Mouse (Mus musculus) activated CD4-positive, CD25-positive, alpha-beta regulatory T cell, adult 4 months (primary cell): ENCODE measurements around the gene Tnfsf10. TPM values are rescaled to one million over a fixed set of nuclear protein-coding genes. Genes with fewer than 3 reads are reported as not detected.
"Not testable (repeated sequence)": the region's sequence is repeated elsewhere in the genome, so short reads cannot be mapped to it uniquely, and the experiment has no call there.

ENCODE experiments used
- ATAC-seq: one replicate; pipeline ENCODE4 v1.8.0; 2017
- polyA plus RNA-seq, 2 experiments: library from polyadenylated mRNA; unstranded; fragments of 100-300 nt; shearing (Covaris generic); gene quantifications; one replicate each; pipeline ENCODE4 v1.2.1; 2017

Gene Tnfsf10
- 10 to 100 TPM; 18.8 to 23.6 TPM for polyA plus RNA-seq

GRCm38 (mm10) chr3:27316559-27317287, at the start of gene Tnfsf10:
Gene Tnfsf10, plus strand, starts transcription at chr3:27317028.
- peak; percentile 95 for ATAC-seq

- no peak for ATAC-seq
Observed at GRCm38 (mm10) chr3:27267327-27267726, 49.5 kb upstream of the Tnfsf10 start.

DNA sequence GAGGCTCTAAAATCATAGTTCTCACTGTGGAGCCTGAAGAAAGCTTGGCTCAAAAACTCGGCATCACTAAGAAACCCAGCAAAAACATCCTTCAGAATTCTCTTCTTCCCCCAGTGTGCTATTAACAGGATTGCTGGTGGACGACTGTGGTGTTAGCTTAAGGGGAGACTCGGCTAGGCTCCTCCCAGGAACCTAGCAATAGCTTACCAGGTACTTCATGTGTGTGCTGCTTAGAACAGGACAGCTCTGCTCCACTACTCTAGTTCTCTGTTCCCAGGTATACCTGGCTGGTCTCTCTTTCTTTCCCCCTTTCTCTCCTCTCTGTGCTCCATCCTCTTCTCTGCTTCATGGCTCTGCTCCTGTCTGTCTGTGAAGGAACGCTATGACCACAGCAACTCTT, 48.9 kb upstream of the Tnfsf10 start:
- no peak for ATAC-seq

DNA sequence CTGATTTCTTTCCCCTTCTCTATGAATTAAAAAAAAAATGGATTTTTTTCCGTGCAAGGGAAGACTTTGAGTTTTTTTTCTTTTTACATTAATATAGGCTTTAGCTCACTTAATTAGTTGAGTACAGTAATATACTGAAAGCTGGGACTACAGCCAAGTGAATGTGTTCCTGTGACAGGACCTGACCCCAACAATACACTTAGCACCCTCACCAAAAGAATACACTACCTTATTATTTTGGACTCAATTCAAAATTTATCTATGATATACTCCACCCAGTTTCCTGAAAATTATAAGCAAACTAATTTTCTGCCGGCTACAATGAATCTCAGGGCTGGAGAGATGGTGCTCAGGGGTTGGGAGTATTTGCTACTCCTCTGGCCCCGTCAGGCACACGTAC, 47.7 kb upstream of the Tnfsf10 start:
- ATAC-seq, result no peak

GRCm38 (mm10) chr3:27270160-27270962, 46.5 kb upstream of the Tnfsf10 start:
- ATAC-seq, result peak; percentile 81

DNA sequence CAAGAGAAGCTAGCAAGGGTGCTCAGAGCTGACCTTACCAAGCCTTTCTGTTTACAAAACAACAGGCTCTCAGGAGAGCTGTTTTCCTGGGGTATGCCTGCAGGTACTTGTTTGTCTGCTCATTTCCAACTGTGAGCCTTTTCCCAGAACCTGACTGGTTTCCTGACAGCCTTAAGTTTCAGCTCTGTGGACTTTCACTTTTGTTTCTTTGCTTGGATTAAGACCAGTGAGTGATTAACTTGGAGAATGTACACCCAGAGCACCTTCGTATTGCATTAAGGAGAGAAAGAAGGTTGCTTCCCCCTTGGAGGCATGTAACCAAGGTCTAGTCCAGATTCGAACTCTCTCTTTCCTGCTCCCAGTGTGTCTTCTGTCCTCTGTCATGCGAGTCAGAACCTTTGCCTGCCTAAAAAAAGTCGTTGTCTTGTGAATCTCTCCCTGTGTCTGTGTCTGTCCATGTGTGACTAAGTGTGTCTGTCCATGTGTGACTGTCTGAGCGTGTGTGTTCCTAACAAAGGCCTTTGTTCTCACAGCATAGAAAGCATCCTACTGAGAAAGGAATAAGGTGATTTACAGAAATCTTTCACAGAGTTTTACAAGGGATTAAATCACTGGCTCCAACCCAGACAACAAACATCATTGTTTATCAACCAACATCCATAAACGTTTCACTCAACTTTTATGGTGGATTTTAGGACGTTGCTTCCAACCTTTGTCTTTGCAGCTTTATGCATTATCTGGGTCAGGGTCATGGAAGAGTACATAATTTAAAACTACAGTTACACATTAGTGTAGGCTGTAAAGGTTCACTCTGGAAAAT, 43.7 kb upstream of the Tnfsf10 start:
- ATAC-seq, result no peak

GRCm38 (mm10) chr3:27279286-27279925, 37.4 kb upstream of the Tnfsf10 start:
- ATAC-seq, result not testable (repeated sequence)

- peak; percentile 41 for ATAC-seq
Observed at GRCm38 (mm10) chr3:27280280-27280749, 36.5 kb upstream of the Tnfsf10 start.

DNA sequence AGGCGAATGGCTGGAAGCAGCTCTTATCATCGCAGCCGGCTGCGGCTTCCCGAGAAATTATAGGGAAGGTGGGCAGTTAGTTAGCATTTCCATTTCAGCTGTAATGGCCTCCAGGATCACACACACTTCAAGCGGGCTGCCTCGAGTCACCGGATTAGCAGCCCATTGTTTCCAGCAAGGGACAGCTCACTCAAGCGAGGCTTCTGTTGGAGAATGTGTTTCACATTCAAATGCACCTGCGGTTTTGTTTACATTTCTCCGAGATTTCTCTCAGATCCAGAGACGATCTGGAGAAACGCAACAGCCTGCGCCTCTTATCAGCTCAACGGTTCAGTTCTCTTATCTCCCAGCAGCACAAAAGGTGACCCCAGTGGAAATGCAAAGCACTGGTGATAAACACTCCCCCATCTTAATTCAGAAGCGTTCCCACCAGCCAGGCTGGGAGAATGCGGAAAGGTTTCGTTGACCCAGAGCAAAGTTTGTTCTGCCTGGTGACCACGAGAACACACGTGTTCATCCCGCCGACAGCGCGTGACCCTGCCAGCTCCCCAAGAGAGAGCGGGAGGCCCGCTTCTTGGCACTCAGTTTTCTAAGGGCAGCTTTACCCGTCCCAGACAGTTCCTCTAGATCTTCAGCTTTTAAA, 33.6 kb upstream of the Tnfsf10 start:
- ATAC-seq, result no peak

DNA sequence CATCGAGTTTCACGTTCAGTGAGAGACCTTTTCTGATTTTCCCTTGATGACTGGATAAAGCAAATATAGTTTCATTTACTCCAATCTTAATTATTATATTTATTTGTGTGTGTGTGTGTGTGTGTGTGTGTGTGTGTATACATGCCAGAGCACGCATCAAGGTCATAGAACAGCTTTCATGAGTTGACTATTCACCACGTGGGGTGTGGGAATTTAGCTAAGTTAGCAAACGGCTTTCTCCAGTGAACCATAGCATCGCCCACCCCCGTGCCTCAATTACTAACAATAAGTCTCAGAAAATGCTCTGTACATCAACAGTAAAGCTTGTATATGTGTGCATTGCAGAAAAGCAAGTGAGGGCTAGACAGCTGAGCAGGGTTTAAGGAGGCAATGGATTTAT, 33.0 kb upstream of the Tnfsf10 start:
- ATAC-seq, result no peak

DNA sequence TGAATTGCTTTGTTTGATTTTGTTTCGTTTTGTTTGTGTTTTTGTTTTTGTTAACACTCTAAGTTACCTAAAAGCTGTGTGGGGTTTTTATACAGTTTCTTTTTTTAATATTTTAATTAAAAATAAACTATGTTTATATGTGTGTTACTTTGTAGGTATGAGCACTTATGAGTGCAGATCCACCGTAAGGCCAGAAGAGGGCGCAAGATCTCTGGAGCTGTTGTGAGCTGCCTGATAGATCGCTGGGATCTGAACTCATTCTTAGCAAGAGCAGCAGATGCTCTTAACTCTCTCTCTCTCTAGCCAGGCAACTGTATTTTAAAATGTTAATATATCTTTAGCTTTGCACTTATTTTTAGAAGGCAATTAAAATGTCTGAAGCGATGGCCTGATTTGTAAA, 32.6 kb upstream of the Tnfsf10 start:
- ATAC-seq, result no peak

GRCm38 (mm10) chr3:27285072-27285471, 31.8 kb upstream of the Tnfsf10 start:
- peak; percentile 69 for ATAC-seq

DNA sequence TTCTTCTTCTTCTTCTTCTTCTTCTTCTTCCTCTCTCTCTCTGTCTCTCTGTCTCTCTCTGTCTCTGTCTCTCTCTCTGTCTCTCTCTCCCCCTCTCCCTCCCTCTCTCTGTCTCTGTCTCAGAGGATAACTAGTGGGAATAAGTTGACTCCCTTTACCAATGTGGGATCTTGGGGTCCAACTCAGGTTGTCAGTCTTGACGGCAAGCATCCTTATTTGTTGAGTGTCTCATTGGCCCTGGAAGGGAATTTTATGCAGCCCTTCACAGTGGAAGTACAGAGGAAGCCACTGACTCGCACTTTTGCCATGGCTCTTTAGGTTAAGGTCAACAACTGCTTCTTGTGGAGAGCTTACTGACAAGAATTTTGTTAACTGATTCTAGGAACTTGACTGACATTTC, 28.5 kb upstream of the Tnfsf10 start:
- no peak for ATAC-seq

- ATAC-seq, result no peak
Observed at GRCm38 (mm10) chr3:27288909-27289308, 27.9 kb upstream of the Tnfsf10 start.

DNA sequence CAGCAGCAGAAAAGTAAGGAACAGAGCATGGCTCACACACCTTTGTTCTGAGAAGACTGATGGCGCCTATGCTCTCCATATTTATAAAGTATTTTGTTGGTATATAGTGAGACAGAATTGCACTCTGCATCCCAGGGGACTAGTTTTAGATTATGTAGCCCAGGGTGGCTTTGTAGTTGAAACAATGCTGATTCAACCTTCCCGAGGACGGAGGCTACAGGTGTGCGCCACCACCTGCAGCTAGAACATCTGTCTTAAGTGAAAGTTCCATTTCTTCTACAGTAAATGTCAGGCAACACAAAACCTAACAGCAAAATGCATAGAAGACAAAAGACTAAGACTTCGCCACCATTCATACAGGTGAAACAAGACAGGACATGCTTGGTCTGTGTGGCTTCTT, 26.5 kb upstream of the Tnfsf10 start:
- ATAC-seq, result no peak

GRCm38 (mm10) chr3:27290945-27291344, 25.9 kb upstream of the Tnfsf10 start:
- peak; percentile 83 for ATAC-seq

GRCm38 (mm10) chr3:27291411-27291810, 25.4 kb upstream of the Tnfsf10 start:
- ATAC-seq, result peak; percentile 67

GRCm38 (mm10) chr3:27293645-27294385, 23.0 kb upstream of the Tnfsf10 start:
- ATAC-seq, result no peak

DNA sequence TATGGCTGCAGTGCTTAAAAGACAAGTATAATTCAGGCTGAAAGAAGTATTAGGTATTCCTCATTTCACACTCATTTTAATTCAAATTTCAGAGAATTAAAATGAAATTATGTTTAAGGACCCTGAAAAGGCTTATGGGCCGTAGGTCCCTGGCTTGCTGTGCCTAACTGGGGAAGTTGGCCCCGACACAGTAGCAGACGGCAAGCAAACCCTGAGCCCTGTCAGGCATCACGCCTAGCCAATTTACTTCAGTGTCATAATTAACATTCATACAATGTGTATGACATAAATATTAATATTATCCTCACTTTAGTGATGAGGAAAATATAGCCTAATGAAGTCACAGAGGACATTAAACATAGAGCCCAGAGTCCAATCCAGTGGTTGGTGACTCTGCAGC, 16.4 kb upstream of the Tnfsf10 start:
- ATAC-seq, result no peak

DNA sequence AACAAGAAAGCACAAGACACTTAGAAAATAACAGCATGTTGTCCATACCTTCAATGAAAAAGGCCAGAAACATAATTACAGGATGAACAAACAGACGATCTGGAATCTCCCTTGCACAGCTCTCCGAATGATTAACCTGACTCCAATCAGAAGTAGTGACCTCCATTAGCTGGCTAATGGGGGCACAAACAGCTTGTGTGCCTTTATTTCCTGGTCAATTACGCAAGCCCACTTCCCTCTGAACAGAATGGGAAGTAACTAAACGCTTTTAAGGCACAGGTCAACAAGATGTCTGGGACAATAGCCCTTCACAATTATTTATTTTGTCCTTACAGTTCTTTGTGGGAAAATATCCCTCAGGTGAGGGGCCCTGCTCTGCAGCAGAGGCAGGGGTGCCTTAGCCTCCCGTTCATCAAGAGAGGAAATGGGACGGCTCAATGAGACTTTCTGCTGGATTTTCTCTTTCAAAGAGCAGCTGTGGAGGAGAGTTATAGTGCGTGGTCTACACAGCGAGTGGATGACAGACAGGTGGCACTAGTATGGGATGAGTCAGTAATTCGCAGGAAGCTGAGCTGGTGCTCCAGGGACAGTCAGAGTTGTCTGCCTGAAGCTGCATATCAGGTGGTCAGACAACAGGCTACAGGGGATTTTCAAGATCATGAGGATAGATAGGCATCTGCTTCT, 14.3 kb upstream of the Tnfsf10 start:
- ATAC-seq, result no peak

GRCm38 (mm10) chr3:27306815-27307214, 10.0 kb upstream of the Tnfsf10 start:
- no peak for ATAC-seq
